Mouse (Mus musculus): ENCODE measurements around the gene Odf3b.

DNA sequence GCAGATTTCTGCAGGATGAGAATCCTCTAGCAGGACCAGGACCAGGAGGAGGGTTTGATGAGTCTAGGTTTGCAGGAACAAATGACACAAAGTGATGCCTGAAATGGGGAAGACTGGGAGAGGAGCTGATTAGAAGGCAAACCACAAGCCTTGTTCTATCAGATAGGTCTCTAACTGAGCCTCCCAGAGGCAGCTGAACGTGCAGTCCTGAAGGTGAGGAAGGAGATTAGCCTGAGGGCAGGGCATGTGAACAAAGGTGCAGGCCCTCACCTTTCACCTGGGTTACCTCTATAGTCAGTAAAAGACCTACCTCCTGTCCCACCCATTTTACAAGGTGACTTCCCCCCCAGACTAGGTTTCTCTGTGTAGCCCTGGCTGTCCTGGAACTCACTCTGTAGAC lies 20.6 kb upstream of the Odf3b start:
- TF ChIP-seq GATA1 (IDR thresholded peaks at IDR 0.05; ENCODE audit: borderline replicate concordance, low read length) (no peak), FLI1 (IDR thresholded peaks at IDR 0.05; ENCODE audit: low read length) (no peak)
